Mouse (Mus musculus) erythroblast, embryonic 14.5 days (primary cell): Measurements from ENCODE around the gene Gjd3. TPM values are rescaled to one million over a fixed set of nuclear protein-coding genes. Genes with fewer than 3 reads are reported as not detected.
A peak's percentile ranks its signal among the peaks of the same experiment; 100 is the strongest.

Source experiments
- H3K27me3 ChIP-seq: 2 replicates; pipeline ENCODE4 v1.6.1; 2012; ENCODE audit warnings: inconsistent platforms; ENCODE audit not compliant: control insufficient read depth
- H3K36me3 ChIP-seq: 2 replicates; pipeline ENCODE4 v1.6.1; 2012; ENCODE audit warnings: mild to moderate bottlenecking, inconsistent platforms; ENCODE audit not compliant: control insufficient read depth
- H3K4me1 ChIP-seq: 2 replicates; pipeline ENCODE4 v1.6.1; 2012; ENCODE audit warnings: inconsistent platforms; ENCODE audit not compliant: control insufficient read depth
- H3K4me3 ChIP-seq: replicated peaks from 2 replicates; pipeline ENCODE3; 2012; ENCODE audit warnings: moderate library complexity, mild to moderate bottlenecking, inconsistent platforms
- H3K9me3 ChIP-seq: 2 replicates; pipeline ENCODE4 v1.6.1; 2012; ENCODE audit warnings: low read length, inconsistent platforms, mixed read lengths; ENCODE audit not compliant: control insufficient read depth
- GATA1 ChIP-seq: IDR thresholded peaks from 2 replicates; pipeline ENCODE4 v1.6.1; 2012; ENCODE audit warnings: low read length, inconsistent platforms, mixed read lengths
- TAL1 ChIP-seq: IDR thresholded peaks from 3 replicates; pipeline ENCODE4 v1.6.1; 2012; ENCODE audit warnings: low read length, inconsistent platforms, mixed read lengths
- polyA plus RNA-seq: library from polyadenylated mRNA; stranded (reverse); fragments of >175 nt; gene quantifications from 2 replicates; pipeline ENCODE4 v1.2.3, GENCODE M21; 2012

Gjd3 gene
- polyA plus RNA-seq, 1 experiment: not detected

- peaks cover 64% of the 10 kb centered on the region for H3K27me3 ChIP-seq
- peak overlapping the region; percentile 69 for H3K4me3 ChIP-seq
- H3K4me1 ChIP-seq: peaks cover 45% of the 10 kb centered on the region
- H3K36me3 ChIP-seq: no peaks in the 10 kb centered on the region
- peaks cover 5% of the 10 kb centered on the region; the same call in 1 of the 2 replicates for H3K9me3 ChIP-seq
- TF ChIP-seq GATA1: no peak
Measured at GRCm38 (mm10) chr11:98960313-98960906, 22.4 kb downstream of the Gjd3 start.

- Histone ChIP-seq H3K4me1 (peaks cover 52% of the 10 kb centered on the region), H3K9me3 (peaks cover 5% of the 10 kb centered on the region; the same call in 1 of the 2 replicates), H3K4me3 (peak overlapping the region; percentile 69), H3K36me3 (no peaks in the 10 kb centered on the region), H3K27me3 (peaks cover 56% of the 10 kb centered on the region)
- TF ChIP-seq GATA1 (no peak), TAL1 (no peak)
Measured at GRCm38 (mm10) chr11:98959437-98960312, 23.1 kb downstream of the Gjd3 start.

DNA sequence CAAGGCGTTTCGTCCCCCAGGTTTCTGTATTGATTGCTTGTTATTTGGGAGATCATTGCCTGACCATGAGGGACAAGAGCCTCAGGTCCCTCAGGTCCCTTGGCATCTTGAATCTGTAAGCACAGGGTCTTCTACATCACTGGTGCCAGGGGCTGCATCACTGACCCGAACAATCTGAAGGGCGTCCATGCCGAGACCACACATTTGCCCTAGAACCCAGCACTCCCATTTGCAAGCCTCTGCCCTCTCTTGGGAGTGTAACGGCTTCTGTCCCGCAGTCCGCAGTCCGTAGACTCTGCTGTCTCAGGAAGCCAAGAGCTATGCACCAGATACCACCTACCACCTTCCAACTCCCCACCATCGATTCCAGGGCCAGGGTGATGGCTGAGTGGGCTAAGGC lies 26.5 kb downstream of the Gjd3 start:
- TF ChIP-seq TAL1: no peak
- TF ChIP-seq GATA1: no peak
- Histone ChIP-seq H3K4me1 (peaks cover 51% of the 10 kb centered on the region), H3K27me3 (peaks cover 23% of the 10 kb centered on the region), H3K9me3 (peaks cover 2% of the 10 kb centered on the region; the same call in 1 of the 2 replicates), H3K4me3 (no peak overlapping the region), H3K36me3 (no peaks in the 10 kb centered on the region)

DNA sequence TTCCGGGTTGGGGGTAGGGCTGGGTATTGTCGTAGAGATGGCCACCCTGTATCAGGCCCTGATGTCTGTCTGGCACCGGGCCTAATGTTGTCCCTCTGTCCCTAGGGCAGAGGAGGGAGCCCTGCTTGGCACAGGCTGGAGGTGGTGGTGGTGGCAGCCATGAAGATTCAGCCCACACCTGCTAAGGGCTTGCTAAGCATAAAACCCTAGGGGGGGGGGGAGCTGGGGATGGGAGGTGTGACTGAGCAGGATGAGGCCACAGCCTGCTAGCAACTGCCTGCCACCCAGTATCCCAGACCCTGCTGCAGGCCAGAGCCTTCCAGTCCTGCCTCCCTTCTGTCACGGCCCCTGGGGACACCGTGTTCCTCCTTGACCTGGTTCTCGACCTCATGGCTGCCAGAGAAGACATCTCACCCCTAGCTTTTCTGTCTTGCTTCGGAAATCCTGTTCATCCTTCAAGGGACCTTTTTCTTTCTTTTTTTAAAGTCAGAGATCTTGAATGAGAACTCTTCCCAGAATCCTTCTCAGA lies 27.0 kb downstream of the Gjd3 start:
- Histone ChIP-seq H3K4me3 (no peak overlapping the region), H3K36me3 (no peaks in the 10 kb centered on the region; the same call in 1 of the 2 replicates), H3K4me1 (peaks cover 46% of the 10 kb centered on the region), H3K27me3 (peaks cover 17% of the 10 kb centered on the region), H3K9me3 (no peaks in the 10 kb centered on the region)
- no peak for TF ChIP-seq TAL1

- H3K36me3 ChIP-seq: no peaks in the 10 kb centered on the region; the same call in 1 of the 2 replicates
- H3K4me3 ChIP-seq: no peak overlapping the region
- H3K27me3 ChIP-seq: peaks cover 10% of the 10 kb centered on the region
- no peaks in the 10 kb centered on the region for H3K9me3 ChIP-seq
- TF ChIP-seq GATA1 (no peak), TAL1 (no peak)
- peaks cover 38% of the 10 kb centered on the region for H3K4me1 ChIP-seq
Measured at GRCm38 (mm10) chr11:98954801-98955706, 27.8 kb downstream of the Gjd3 start.

- H3K27me3 ChIP-seq: peaks cover 3% of the 10 kb centered on the region
- no peaks in the 10 kb centered on the region for H3K9me3 ChIP-seq
- peaks cover 32% of the 10 kb centered on the region for H3K4me1 ChIP-seq
- TF ChIP-seq TAL1 (no peak), GATA1 (no peak)
- no peak overlapping the region for H3K4me3 ChIP-seq
- H3K36me3 ChIP-seq: no peaks in the 10 kb centered on the region; the same call in 1 of the 2 replicates
Measured at GRCm38 (mm10) chr11:98954373-98954772, 28.4 kb downstream of the Gjd3 start.

DNA sequence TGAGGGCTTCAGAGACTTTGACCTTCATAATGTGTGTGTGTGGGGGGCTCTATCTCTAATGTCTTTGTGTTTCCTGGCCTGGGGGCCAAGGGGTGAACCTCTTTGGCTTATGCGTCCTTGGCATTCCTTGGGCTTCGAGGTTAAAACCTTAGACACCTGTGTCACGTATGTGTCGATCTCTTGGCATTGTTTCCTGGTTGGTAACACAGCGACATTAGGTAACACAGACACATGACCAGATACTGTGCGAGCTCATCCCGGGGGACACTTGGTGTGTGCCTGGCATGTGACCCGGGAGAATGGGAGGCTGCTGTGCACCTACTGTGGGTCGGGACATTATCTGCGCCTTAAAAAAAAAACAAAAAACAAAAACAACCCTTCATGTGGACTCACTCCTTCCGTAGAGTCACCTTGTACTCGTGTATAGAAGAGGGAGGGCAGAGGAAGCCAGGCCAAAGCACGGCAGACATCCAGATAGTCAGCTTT lies 28.9 kb downstream of the Gjd3 start:
- H3K36me3 ChIP-seq: no peaks in the 10 kb centered on the region; the same call in 1 of the 2 replicates
- no peaks in the 10 kb centered on the region for H3K9me3 ChIP-seq
- peaks cover 30% of the 10 kb centered on the region for H3K4me1 ChIP-seq
- H3K27me3 ChIP-seq: peaks cover 2% of the 10 kb centered on the region; the same call in 1 of the 2 replicates
- no peak overlapping the region for H3K4me3 ChIP-seq
- TF ChIP-seq TAL1 (no peak), GATA1 (no peak)

DNA sequence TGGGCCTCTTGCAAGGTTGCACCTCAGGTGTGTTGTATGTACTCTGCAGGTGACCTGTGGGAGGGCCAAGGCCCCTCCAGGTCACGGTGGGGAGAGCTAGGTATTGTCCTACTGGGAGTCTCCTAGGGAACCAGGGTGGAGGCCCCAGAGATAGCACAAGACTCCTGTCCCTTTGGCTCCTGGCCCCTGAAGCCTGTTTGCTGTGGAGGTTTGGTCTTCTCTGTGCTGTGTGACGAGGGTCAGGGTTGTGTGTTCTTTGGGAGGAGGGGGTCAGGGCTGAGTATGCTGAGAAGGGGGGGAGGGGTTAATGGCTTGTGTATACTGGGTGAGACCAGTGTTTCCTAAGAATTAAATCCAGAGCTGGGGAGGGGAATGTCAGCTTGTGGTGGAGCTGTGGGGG lies 29.5 kb downstream of the Gjd3 start:
- peaks cover 4% of the 10 kb centered on the region for H3K27me3 ChIP-seq
- no peaks in the 10 kb centered on the region for H3K9me3 ChIP-seq
- H3K36me3 ChIP-seq: no peaks in the 10 kb centered on the region; the same call in 1 of the 2 replicates
- H3K4me3 ChIP-seq: no peak overlapping the region
- TF ChIP-seq GATA1: no peak
- TF ChIP-seq TAL1: no peak
- H3K4me1 ChIP-seq: peaks cover 31% of the 10 kb centered on the region
